Mouse (Mus musculus) limb, embryonic 14.5 days (tissue): Measurements from ENCODE around the gene Ugt1a9. TPM values are rescaled to one million over a fixed set of nuclear protein-coding genes. Genes with fewer than 3 reads are reported as not detected.

Source experiments
- ATAC-seq: fragments of 200-750 bp; cut with Nextera tagmentation; 2 replicates; pipeline ENCODE4 v1.8.0; 2017; ENCODE audit warnings: low read depth, moderate number of reproducible peaks, moderate TSS enrichment; ENCODE audit not compliant: low FRiP score
- DNase-seq: peaks from one replicate; pipeline ENCODE4 v3.0.0-alpha.2; 2015; ENCODE audit warnings: low spot score
- H3K27ac ChIP-seq: fragments of 300-500 bp; sonication (generic); replicated peaks from 2 replicates; pipeline ENCODE4 v1.5.1; 2014; ENCODE audit warnings: low read depth, mild to moderate bottlenecking, low read length, moderate library complexity, mixed read lengths
- H3K27me3 ChIP-seq: fragments of 300-500 bp; sonication (generic); 2 replicates; pipeline ENCODE4 v1.6.1; 2014; ENCODE audit warnings: low read length, mixed read lengths; ENCODE audit not compliant: control insufficient read depth, insufficient read depth
- H3K36me3 ChIP-seq: fragments of 300-500 bp; sonication (generic); 2 replicates; pipeline ENCODE4 v1.6.1; 2014; ENCODE audit warnings: mild to moderate bottlenecking, low read length, moderate library complexity, mixed read lengths; ENCODE audit not compliant: control insufficient read depth, insufficient read depth
- H3K4me1 ChIP-seq: fragments of 300-500 bp; sonication (generic); 2 replicates; pipeline ENCODE4 v1.6.1; 2014; ENCODE audit warnings: antibody characterized with exemption, low read length, mixed read lengths; ENCODE audit not compliant: control insufficient read depth, insufficient read depth
- H3K4me2 ChIP-seq: fragments of 300-500 bp; sonication (generic); replicated peaks from 2 replicates; pipeline ENCODE4 v1.6.1; 2014; ENCODE audit warnings: low read depth, mild to moderate bottlenecking, low read length, moderate library complexity; ENCODE audit not compliant: severe bottlenecking
- H3K4me3 ChIP-seq: fragments of 300-500 bp; sonication (generic); replicated peaks from 2 replicates; pipeline ENCODE4 v1.5.1; 2014; ENCODE audit warnings: low read length
- H3K9ac ChIP-seq: fragments of 300-500 bp; sonication (generic); 2 replicates; pipeline ENCODE4 v1.6.1; 2014; ENCODE audit warnings: mild to moderate bottlenecking, low read depth, low read length, moderate library complexity; ENCODE audit not compliant: severe bottlenecking
- H3K9me3 ChIP-seq: fragments of 300-500 bp; sonication (generic); 2 replicates; pipeline ENCODE4 v1.6.1; 2016; ENCODE audit warnings: low read length; ENCODE audit not compliant: control insufficient read depth
- POLR2A ChIP-seq: fragments of 200-500 bp; IDR thresholded peaks from 2 replicates; pipeline ENCODE4 v1.8.0; 2012; ENCODE audit warnings: inconsistent platforms, mild to moderate bottlenecking, moderate library complexity, borderline replicate concordance; ENCODE audit not compliant: insufficient read depth, insufficient read length; ENCODE audit errors: extremely low read depth
- WGBS: fragments of 180-500 bp; shearing (Covaris S2); extraction: QIAGEN DNeasy Blood & Tissue Kit; methylation state at CpG from one replicate; pipeline ENCODE4 v1.1.7; 2014; 5-methylcytosine and 5-hydroxymethylcytosine counted together
- polyA plus RNA-seq, 2 experiments: library from polyadenylated mRNA; depleted of rRNA in 1 of 2; stranded (reverse) in 1 of 2; unstranded in 1 of 2; fragments of >200 nt; fragmentation: Nextera tagmentation in 1 of 2; extraction: Ambion mirVana in 1 of 2; gene quantifications; 2 replicates each; pipeline versions ENCODE4 v1.2.1 to v1.2.3; 2012 to 2014

Ugt1a9 gene
- polyA plus RNA-seq, 2 experiments = not detected

DNA sequence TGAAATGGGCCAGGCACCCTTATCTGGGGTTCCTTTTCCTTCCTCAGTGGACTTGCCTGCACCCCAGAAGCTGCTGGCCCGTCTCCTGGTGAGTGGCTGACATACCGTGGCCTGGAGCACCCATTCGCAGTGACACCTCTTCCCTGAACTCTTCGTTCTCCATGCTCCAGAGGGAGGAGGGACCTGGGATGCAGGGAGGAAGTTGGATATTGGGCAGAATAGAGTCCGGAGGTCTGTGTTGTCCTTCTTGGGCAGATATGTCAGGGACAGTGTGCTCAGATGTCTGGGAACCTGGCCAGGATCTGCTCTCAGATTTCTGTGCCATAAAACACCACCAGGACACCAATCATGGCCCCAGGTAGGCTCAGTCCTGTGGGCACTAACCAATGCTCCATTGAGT lies 169.5 kb downstream of the Ugt1a9 start:
- no peaks in the 10 kb centered on the region for H3K36me3 ChIP-seq
- no peak overlapping the region for H3K27ac ChIP-seq
- ATAC-seq (no peak), DNase-seq (no peak)
- H3K27me3 ChIP-seq = no peaks in the 10 kb centered on the region
- H3K4me3 ChIP-seq = no peak overlapping the region
- H3K4me2 ChIP-seq = no peak overlapping the region
- peaks cover 93% of the 10 kb centered on the region for H3K9me3 ChIP-seq
- no peaks in the 10 kb centered on the region for H3K4me1 ChIP-seq
- no peak for TF ChIP-seq POLR2A
- WGBS = 70% methylated on average over 5 of the region's 5 CpGs
- no peak overlapping the region for H3K9ac ChIP-seq

DNA sequence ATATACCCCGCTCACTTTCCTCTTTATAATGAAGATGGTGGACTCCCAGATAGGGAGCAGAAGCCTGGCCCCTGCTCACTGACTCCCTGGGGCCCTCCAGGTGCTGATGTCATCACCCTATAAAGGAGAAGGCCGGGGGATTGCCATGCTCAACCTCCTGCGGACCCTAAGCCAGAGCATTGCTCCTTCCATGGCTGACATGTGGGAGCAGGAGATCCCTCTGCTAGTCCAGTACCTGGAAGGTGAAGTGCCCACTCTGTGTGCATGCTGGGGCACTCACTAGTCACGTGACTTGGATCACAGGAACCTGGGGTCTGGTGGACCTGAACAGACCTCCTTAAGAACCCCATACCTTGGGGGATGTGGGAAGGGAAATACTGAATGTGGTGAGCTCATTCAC lies 170.0 kb downstream of the Ugt1a9 start:
- ATAC-seq = no peak
- 75% methylated on average over 4 of the region's 4 CpGs for WGBS

DNA sequence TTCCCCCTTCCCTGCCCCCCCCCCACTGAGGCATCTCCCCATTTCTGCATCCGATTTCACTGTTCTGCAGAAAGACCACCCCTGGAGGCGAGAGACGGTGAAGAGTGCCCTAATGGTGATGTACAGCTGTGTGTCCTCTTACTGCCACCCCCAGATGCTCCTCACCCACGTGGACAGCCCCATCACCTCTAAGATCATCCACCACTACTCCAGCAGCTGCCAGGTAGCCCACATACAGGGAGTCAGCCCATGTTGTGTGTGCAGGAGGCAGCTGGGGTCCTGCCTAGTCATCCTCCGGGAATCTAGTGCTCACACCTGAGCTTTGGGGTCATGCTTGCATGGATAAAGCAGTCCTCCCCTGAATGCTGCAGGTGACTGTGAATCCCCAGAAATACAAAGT lies 173.3 kb downstream of the Ugt1a9 start:
- Histone ChIP-seq H3K27ac (no peak overlapping the region), H3K4me3 (no peak overlapping the region), H3K36me3 (no peaks in the 10 kb centered on the region), H3K9ac (no peak overlapping the region), H3K4me1 (no peaks in the 10 kb centered on the region), H3K9me3 (peaks cover 94% of the 10 kb centered on the region), H3K4me2 (no peak overlapping the region), H3K27me3 (no peaks in the 10 kb centered on the region)
- no peak for TF ChIP-seq POLR2A
- 60% methylated on average over 5 of the region's 5 CpGs for WGBS
- DNase-seq = no peak
- no peak for ATAC-seq

More for the DNA sequence above, 170.0 kb downstream of the Ugt1a9 start:
- Histone ChIP-seq H3K9ac (no peak overlapping the region), H3K4me3 (no peak overlapping the region), H3K4me2 (no peak overlapping the region), H3K9me3 (peaks cover 93% of the 10 kb centered on the region), H3K36me3 (no peaks in the 10 kb centered on the region), H3K27ac (no peak overlapping the region), H3K27me3 (no peaks in the 10 kb centered on the region), H3K4me1 (no peaks in the 10 kb centered on the region)
- no peak for DNase-seq
- no peak for TF ChIP-seq POLR2A

DNA sequence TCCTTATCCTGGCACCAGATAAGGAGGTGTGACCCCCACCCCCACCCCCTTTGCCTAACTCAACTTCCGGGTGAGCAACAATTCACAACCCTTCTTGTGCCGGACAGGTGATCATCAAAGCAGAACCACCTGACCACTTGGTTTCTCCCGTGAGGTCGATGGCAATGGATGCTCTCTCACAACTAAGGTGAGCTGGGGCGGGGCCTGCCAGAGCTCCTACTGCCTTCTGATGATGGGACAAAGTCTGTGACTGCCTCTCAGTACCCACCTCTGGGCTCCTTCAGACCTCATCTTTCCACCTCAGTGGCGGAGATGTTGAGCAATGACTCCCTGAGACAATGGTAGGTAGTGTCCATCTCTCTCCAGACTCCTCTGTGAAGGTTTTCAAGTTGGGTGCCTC lies 175.3 kb downstream of the Ugt1a9 start:
- Histone ChIP-seq H3K9ac (no peak overlapping the region), H3K4me3 (no peak overlapping the region), H3K4me2 (no peak overlapping the region), H3K27ac (no peak overlapping the region), H3K9me3 (peaks cover 94% of the 10 kb centered on the region), H3K36me3 (no peaks in the 10 kb centered on the region), H3K27me3 (no peaks in the 10 kb centered on the region), H3K4me1 (no peaks in the 10 kb centered on the region)
- 75% methylated on average over 6 of the region's 6 CpGs for WGBS
- ATAC-seq (no peak), DNase-seq (no peak)
- no peak for TF ChIP-seq POLR2A

DNA sequence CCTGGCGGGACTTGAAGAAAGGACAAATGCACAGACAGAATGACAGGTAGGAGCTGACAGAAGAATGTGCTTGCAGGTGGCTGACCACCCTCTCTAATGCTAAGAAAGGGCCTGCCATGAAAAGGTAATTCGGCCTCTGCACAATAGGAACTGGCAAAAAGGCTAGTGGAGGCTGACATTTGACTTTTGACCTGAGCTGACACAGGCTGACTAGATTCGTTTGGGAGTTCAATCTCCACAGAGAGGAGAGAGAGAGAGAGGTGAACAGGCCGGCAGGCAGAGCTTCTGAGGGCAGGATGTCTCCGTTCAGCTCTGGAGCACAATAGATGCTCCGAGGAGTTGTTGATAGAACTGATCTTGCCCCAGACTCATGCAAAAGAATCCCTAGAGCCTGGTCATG lies 175.8 kb downstream of the Ugt1a9 start:
- Histone ChIP-seq H3K36me3 (no peaks in the 10 kb centered on the region), H3K4me2 (no peak overlapping the region), H3K4me3 (no peak overlapping the region), H3K27ac (no peak overlapping the region), H3K4me1 (no peaks in the 10 kb centered on the region), H3K9me3 (peaks cover 92% of the 10 kb centered on the region), H3K27me3 (no peaks in the 10 kb centered on the region), H3K9ac (no peak overlapping the region)
- WGBS = 47% methylated on average over 6 of the region's 6 CpGs
- DNase-seq (no peak), ATAC-seq (no peak)
- TF ChIP-seq POLR2A = no peak

DNA sequence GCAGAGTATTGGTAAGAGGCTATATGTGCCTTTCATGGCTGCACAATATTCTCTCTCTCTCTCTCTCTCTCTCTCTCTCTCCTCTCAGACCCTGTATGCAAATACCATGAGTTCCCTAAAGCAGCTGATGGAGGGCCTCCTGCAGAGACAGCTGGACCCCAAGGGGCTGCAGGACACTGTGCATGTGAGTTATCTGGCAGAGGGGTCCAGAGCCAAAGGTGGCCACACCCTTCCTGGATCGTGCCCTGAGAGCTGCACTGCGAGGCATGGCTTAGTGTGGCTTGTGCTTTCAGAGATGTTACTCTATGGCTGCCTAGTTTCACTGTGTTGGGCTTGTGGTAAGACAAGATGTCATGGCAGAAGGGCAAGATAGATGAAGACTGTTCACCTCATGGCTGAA lies 177.1 kb downstream of the Ugt1a9 start:
- TF ChIP-seq POLR2A = no peak
- H3K27ac ChIP-seq = no peak overlapping the region
- peaks cover 87% of the 10 kb centered on the region for H3K9me3 ChIP-seq
- H3K4me2 ChIP-seq = no peak overlapping the region
- no peak for DNase-seq
- H3K4me3 ChIP-seq = no peak overlapping the region
- no peak for ATAC-seq
- H3K4me1 ChIP-seq = no peaks in the 10 kb centered on the region
- no peak overlapping the region for H3K9ac ChIP-seq
- no peaks in the 10 kb centered on the region for H3K27me3 ChIP-seq
- no peaks in the 10 kb centered on the region for H3K36me3 ChIP-seq
- 48% methylated on average over 2 of the region's 2 CpGs for WGBS
